Mouse (Mus musculus): Measurements from ENCODE around the gene Phc2. TPM values are rescaled to one million over a fixed set of nuclear protein-coding genes. Genes with fewer than 3 reads are reported as not detected.
"Not testable (repeated sequence)": the region's sequence is repeated elsewhere in the genome, so short reads cannot be mapped to it uniquely, and the experiment has no call there.

Gene Phc2
- 10 to 100 TPM; 90.7 to 95.1 TPM for total RNA-seq (2021)

GRCm38 (mm10) chr4:128654505-128655381 lies at the start of gene Phc2:
TSS of gene Phc2 (plus strand) at chr4:128654702.
- DNase-seq, result peak; percentile 96
- intact Hi-C loops (cut with DNase I), result no loop called here

GRCm38 (mm10) chr4:128606586-128606985 lies 47.9 kb upstream of the Phc2 start:
- intact Hi-C loops (cut with DNase I), result no loop called here
- no peak for DNase-seq

DNA sequence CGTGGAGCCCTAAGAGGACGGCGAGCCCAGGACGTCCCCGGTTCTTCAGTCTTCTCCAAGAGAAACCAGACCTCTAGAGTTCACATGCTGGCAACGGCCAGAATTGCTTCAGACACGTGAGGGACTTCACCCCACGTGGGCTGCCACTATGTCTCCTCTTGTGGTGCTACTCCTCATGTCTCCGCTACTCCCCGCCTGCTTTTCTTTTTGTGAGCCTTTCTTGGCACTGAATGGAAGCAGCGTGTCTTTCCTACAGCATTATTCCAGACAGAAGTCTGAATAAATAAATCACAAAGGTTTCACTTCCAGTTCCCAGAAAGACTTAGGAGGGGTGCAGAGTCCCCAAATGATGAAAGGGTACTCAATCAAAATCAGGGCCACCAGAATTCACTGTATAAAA lies 46.8 kb upstream of the Phc2 start:
- no peak for DNase-seq
- intact Hi-C loops (cut with DNase I), result no loop called here

- no peak for DNase-seq
- intact Hi-C loops (cut with DNase I), result no loop called here
These were observed 45.1 kb upstream of the Phc2 start for GRCm38 (mm10) chr4:128609276-128609924.

- peak; percentile 98 for DNase-seq
- intact Hi-C loops (cut with DNase I), result loop anchor here (5.0 kb wide), 2 partner anchors 97 to 162 kb away; no protein-coding TSS in a partner anchor
These were observed 44.5 kb upstream of the Phc2 start, which contains the start of gene Zscan20 for GRCm38 (mm10) chr4:128609925-128610402. TSS of gene Zscan20 (minus strand) at chr4:128610098.

DNA sequence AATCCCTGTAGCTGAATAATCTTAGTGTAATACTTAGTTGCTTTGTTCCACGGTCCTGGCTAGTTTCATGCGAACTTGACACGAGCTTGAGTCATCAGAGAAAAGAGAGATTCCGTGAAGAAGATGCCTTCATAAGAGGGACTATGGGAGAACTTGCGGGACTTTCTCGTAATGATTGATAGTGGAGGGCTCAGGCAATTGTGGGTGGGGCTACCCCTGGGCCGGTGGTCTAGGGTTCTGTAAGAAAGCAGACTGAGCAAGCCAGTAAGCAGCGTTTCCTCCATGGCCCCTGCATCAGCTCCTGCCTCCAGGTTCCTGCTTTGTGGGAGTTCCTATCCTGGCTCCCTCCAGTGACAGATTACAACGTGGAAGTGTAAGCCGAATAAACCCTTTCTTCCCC lies 43.8 kb upstream of the Phc2 start:
- DNase-seq, result no peak
- intact Hi-C loops (cut with DNase I), result loop anchor here (5.0 kb wide), 2 partner anchors 97 to 162 kb away; no protein-coding TSS in a partner anchor

- intact Hi-C loops (cut with DNase I), result loop anchor here (5.0 kb wide), 2 partner anchors 96 to 161 kb away; no protein-coding TSS in a partner anchor
These were observed 42.8 kb upstream of the Phc2 start for GRCm38 (mm10) chr4:128611726-128612125.

GRCm38 (mm10) chr4:128613326-128613725 lies 41.2 kb upstream of the Phc2 start:
- intact Hi-C loops (cut with DNase I), result loop anchor here (5.0 kb wide), 2 partner anchors 94 to 159 kb away; no protein-coding TSS in a partner anchor
- peak; percentile 40 for DNase-seq

More at GRCm38 (mm10) chr4:128611726-128612125, 42.8 kb upstream of the Phc2 start:
- DNase-seq, result not testable (repeated sequence)

DNA sequence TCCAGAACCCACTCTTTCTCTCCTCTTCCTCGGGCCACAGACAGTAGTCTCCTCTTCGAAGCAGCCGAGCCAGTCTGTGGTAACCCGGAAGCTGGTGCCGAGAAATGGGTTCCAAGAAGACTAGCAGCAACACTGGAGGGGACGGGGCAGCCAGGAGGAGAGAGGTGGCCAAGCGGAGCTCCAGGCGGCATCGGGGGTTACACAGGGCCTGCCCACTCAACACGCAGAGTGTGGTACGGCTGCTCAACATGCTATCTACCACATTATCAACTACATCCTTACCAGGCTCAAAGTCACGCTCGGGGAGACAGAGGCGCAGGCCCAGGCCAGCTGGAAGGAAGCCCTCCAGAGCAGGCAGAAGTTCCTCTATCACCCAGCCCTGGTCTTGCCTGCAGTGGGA lies 38.7 kb upstream of the Phc2 start:
- intact Hi-C loops (cut with DNase I), result no loop called here

GRCm38 (mm10) chr4:128617363-128618120 lies 37.0 kb upstream of the Phc2 start:
- no peak for DNase-seq
- intact Hi-C loops (cut with DNase I), result no loop called here

More for the DNA sequence above, 38.7 kb upstream of the Phc2 start:
- no peak for DNase-seq

DNA sequence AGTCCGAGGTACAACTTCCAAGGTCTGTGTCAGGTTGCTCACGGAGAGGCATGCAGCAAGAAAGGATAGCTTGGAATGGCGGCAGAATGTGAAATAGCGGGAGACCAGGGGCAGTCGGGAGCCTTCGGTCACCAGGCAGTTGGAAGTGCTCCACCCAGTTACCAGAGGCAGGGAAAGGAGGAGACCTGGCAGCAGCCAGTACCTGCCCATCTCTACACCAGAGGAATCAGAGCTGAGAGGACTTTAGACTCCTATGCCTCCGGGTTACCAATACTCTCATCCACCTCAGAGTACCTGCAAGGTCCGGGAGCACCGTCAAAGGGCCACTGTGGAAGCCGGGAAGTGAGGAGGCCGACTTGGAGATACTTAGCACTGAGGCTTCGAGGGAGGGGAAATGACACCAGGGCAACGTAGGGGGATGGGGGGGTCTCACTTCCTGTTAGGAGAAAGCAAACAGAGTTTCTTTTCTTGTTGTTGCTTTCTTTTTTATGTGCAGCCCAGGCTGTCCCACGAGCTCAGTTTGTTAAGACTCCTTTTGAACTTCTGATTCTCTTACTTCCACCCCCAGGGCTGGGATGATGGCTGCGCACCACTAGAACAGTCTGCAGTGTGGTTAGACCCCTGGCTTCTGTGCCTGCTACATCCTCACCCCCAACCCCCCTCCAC lies 36.1 kb upstream of the Phc2 start, which contains the start of gene Tlr12:
TSS of gene Tlr12 (minus strand) at position 374 of the 666 bp plus-strand sequence.
- intact Hi-C loops (cut with DNase I), result no loop called here
- no peak for DNase-seq

DNA sequence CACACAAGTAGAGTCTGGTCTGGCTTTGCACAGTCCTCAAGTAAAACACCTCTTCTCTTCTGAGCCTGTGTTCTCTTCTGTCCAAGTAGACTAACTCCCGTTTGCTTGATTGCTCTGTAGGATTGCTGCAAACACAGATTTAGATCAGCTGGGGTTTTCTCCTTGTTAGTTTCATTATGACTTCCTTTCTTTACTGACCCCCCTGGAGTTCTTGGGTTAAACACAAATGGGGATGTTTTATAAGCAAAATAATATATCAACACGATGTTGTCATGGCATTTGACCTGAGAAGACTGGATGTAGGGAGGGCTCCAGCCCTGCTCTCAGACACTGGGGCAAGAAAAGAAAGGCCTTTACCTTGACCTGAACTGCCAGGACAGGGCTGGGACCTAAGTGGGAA lies 35.5 kb upstream of the Phc2 start:
- intact Hi-C loops (cut with DNase I), result no loop called here
- no peak for DNase-seq

DNA sequence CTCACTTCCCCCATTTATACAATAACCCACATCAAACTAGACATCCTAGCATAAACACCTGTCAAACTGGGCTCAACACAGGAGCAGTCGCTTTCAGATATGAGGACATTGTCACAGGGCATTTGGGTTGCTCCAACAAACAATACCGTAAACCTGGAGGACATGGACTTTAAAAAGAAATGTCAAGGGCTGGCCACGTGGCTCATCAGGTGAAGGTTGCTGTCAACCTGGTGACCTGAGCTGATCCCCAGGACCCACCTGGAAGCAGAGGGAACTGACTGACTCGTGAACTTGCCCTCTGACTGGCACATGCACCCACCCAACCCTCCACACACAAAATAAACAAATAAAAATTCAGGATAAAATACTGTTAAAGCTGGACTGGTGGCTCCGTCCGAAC lies 33.9 kb upstream of the Phc2 start:
- intact Hi-C loops (cut with DNase I), result no loop called here
- no peak for DNase-seq

DNA sequence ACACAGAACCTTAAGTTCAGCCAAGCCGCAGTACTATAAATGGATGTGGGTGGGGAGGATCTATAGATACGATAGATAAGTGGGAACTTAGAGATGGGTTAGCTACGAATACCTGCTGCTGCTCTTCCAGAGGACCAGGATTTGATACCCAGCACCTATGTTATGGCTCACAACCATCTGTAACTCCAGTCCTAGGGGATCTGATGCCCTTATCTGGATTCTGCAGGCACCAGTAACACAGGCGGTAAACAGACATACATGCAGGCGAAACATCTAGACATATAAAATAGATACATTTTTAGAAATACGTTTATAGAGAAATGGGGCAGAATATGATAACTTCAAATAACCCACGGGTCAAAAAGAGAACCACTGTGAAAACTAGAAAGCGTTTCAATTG lies 33.4 kb upstream of the Phc2 start:
- intact Hi-C loops (cut with DNase I), result no loop called here
- no peak for DNase-seq

GRCm38 (mm10) chr4:128635451-128635850 lies 19.1 kb upstream of the Phc2 start:
- intact Hi-C loops (cut with DNase I), result loop anchor here (10.0 kb wide), 1 partner anchor 229 kb away; no protein-coding TSS in a partner anchor
- DNase-seq, result no peak

DNA sequence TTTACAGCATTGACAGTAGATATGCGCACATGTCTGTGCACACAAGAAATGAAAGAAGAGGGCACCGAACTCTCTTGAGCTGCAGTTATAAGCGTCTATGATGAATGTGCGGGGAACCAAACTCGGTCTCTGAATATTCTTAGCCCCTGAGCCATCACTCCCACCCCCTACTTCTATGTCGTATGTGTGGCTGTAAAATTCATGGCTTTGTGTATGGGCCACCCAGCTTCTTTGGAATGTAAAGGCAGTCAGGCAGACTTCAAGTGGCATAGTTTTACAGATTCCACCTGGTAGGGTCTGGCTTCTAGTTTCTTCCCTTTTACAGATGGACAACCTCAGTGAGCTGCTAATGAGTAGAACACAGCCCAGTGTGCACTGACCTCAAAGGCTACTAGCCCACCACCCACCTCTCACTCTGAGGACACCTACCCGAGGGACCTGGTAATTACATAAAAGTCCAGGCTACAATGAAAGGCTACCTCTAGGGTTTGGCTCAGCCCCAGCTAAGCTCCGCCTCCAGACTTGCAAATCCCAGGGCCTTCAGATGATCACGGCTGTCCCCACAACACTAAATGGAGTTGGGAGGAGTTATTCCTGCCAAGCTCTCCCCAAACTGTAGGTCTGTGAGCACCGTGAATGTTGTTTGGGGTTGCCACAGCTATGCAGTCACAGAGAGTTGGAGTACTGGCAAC lies 18.5 kb upstream of the Phc2 start:
- intact Hi-C loops (cut with DNase I), result loop anchor here (10.0 kb wide), 1 partner anchor 229 kb away; no protein-coding TSS in a partner anchor
- DNase-seq, result no peak

GRCm38 (mm10) chr4:128637250-128637649 lies 17.3 kb upstream of the Phc2 start:
- intact Hi-C loops (cut with DNase I), result loop anchor here (10.0 kb wide), 1 partner anchor 228 kb away; no protein-coding TSS in a partner anchor

DNA sequence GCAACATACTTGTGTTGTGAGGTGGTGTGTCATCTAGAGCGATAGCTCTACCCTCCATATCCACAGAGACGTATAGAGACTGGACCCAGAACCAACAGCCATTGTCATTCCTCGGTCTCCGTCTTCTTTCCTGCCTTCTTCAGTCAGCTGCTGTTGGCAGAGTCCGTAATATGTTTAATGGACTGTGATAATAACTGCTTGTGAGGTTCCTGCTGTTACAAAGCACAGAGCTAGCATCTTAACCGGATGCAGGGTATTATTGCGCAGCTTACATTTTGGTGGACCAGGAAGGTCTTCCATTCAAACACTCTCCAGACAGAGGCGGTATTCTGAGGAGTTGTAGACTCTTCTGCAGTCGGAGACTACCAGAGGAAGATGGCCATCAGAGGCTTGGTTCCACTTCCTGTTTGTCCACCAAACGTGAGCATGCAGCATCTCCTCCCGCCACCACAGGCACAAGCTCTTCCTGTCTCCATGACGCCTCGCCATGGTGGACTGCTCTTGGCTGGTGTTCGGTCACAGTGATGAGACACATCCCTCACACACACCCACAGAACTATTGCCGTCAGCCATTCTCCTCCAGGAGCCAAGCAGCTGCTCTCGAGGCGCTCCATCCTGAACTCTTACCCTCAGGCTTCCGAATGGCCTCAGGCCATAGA lies 16.1 kb upstream of the Phc2 start:
- DNase-seq, result no peak
- intact Hi-C loops (cut with DNase I), result loop anchor here (10.0 kb wide), 1 partner anchor 226 kb away; no protein-coding TSS in a partner anchor

More at GRCm38 (mm10) chr4:128637250-128637649, 17.3 kb upstream of the Phc2 start:
- DNase-seq, result no peak
